Mouse (Mus musculus) forebrain, postnatal 0 days (tissue): ENCODE measurements around the gene Foxn1. TPM values are rescaled to one million over a fixed set of nuclear protein-coding genes. Genes with fewer than 3 reads are reported as not detected.

Source experiments
- ATAC-seq: fragments of 200-750 bp; cut with Nextera tagmentation; 2 replicates; pipeline ENCODE4 v1.8.0; 2017; ENCODE audit warnings: mild to moderate bottlenecking, moderate library complexity
- DNase-seq: peaks from one replicate; pipeline ENCODE4 v3.0.0-alpha.2; 2015
- H3K27ac ChIP-seq: fragments of 300-500 bp; sonication (generic); 2 replicates; pipeline ENCODE4 v1.5.1; 2014; ENCODE audit warnings: low read depth, mild to moderate bottlenecking, antibody characterized with exemption, low read length, moderate library complexity, mixed read lengths
- H3K27me3 ChIP-seq: fragments of 300-500 bp; sonication (generic); 2 replicates; pipeline ENCODE4 v1.6.1; 2014; ENCODE audit warnings: mild to moderate bottlenecking, low read length, mixed read lengths; ENCODE audit not compliant: insufficient read depth
- H3K36me3 ChIP-seq: fragments of 300-500 bp; sonication (generic); 2 replicates; pipeline ENCODE4 v1.6.1; 2014; ENCODE audit warnings: mild to moderate bottlenecking, moderate library complexity; ENCODE audit not compliant: insufficient read depth
- H3K4me1 ChIP-seq: fragments of 300-500 bp; sonication (generic); 2 replicates; pipeline ENCODE4 v1.6.1; 2014; ENCODE audit warnings: antibody characterized with exemption; ENCODE audit not compliant: insufficient read depth
- H3K4me2 ChIP-seq: fragments of 300-500 bp; sonication (generic); 2 replicates; pipeline ENCODE4 v1.6.1; 2014; ENCODE audit warnings: low read depth, mild to moderate bottlenecking, moderate library complexity
- H3K4me3 ChIP-seq: fragments of 300-500 bp; sonication (generic); 2 replicates; pipeline ENCODE4 v1.5.1; 2014; ENCODE audit warnings: low read depth, low read length, mixed read lengths
- H3K9ac ChIP-seq: fragments of 300-500 bp; sonication (generic); 2 replicates; pipeline ENCODE4 v1.6.1; 2014; ENCODE audit warnings: mild to moderate bottlenecking
- H3K9me3 ChIP-seq: fragments of 300-500 bp; sonication (generic); 2 replicates; pipeline ENCODE4 v1.6.1; 2016; ENCODE audit warnings: low read length
- CTCF ChIP-seq: sonication (generic); IDR thresholded peaks from 2 replicates; pipeline ENCODE4 v1.5.1; 2016; ENCODE audit warnings: antibody characterized with exemption, control low read depth, low read depth
- WGBS: fragments of 180-500 bp; shearing (Covaris S2); extraction: QIAGEN DNeasy Blood & Tissue Kit; methylation state at CpG from one replicate; pipeline ENCODE4 v1.1.7; 2014; 5-methylcytosine and 5-hydroxymethylcytosine counted together
- polyA plus RNA-seq: library from polyadenylated mRNA; unstranded; fragments of >200 nt; fragmentation: Nextera tagmentation; extraction: Ambion mirVana; gene quantifications from 2 replicates; pipeline ENCODE4 v1.2.1, GENCODE M21; 2015
- total RNA-seq: library from RNA; depleted of rRNA; stranded (reverse); fragments of >200 nt; gene quantifications from 2 replicates; pipeline ENCODE4 v1.2.3, GENCODE M21; 2014

Gene Foxn1
- total and polyA plus RNA-seq, 2 experiments from 2014 or later: not detected

GRCm38 (mm10) chr11:78382286-78382685, 4.1 kb downstream of the Foxn1 start:
- WGBS: 81% methylated on average over 7 of the region's 7 CpGs
- no peaks in the 10 kb centered on the region for H3K9me3 ChIP-seq
- no peaks in the 10 kb centered on the region for H3K27me3 ChIP-seq
- no peak for ATAC-seq
- H3K4me2 ChIP-seq: no peak overlapping the region
- H3K4me1 ChIP-seq: no peaks in the 10 kb centered on the region
- H3K36me3 ChIP-seq: no peaks in the 10 kb centered on the region
- no peak overlapping the region for H3K4me3 ChIP-seq
- no peak for TF ChIP-seq CTCF
- DNase-seq: no peak
- no peak overlapping the region for H3K27ac ChIP-seq
- H3K9ac ChIP-seq: no peak overlapping the region

- no peak overlapping the region for H3K4me2 ChIP-seq
- no peak overlapping the region for H3K9ac ChIP-seq
- no peak for TF ChIP-seq CTCF
- DNase-seq (no peak), ATAC-seq (no peak)
- no peaks in the 10 kb centered on the region for H3K27me3 ChIP-seq
- WGBS: 79% methylated on average over 3 of the region's 3 CpGs
- no peak overlapping the region for H3K27ac ChIP-seq
- no peaks in the 10 kb centered on the region for H3K9me3 ChIP-seq
- no peak overlapping the region for H3K4me3 ChIP-seq
- no peaks in the 10 kb centered on the region for H3K36me3 ChIP-seq
- H3K4me1 ChIP-seq: no peaks in the 10 kb centered on the region
Measured at GRCm38 (mm10) chr11:78380996-78381395, 5.4 kb downstream of the Foxn1 start.

GRCm38 (mm10) chr11:78380351-78380750, 6.0 kb downstream of the Foxn1 start:
- DNase-seq (no peak), ATAC-seq (no peak)
- H3K27ac ChIP-seq: no peak overlapping the region
- no peak overlapping the region for H3K4me2 ChIP-seq
- no peak overlapping the region for H3K4me3 ChIP-seq
- 49% methylated on average over 4 of the region's 4 CpGs for WGBS
- no peaks in the 10 kb centered on the region for H3K36me3 ChIP-seq
- H3K27me3 ChIP-seq: no peaks in the 10 kb centered on the region
- no peak overlapping the region for H3K9ac ChIP-seq
- TF ChIP-seq CTCF: no peak
- H3K4me1 ChIP-seq: no peaks in the 10 kb centered on the region
- no peaks in the 10 kb centered on the region for H3K9me3 ChIP-seq

GRCm38 (mm10) chr11:78377549-78378159, 8.7 kb downstream of the Foxn1 start:
- Histone ChIP-seq H3K4me3 (no peak overlapping the region), H3K27ac (no peak overlapping the region), H3K4me2 (no peak overlapping the region), H3K27me3 (no peaks in the 10 kb centered on the region), H3K9ac (no peak overlapping the region), H3K4me1 (no peaks in the 10 kb centered on the region), H3K9me3 (no peaks in the 10 kb centered on the region), H3K36me3 (no peaks in the 10 kb centered on the region)
- no peak for TF ChIP-seq CTCF
- ATAC-seq (no peak), DNase-seq (no peak)
- WGBS: 45% methylated on average over 11 of the region's 12 CpGs

- 93% methylated on average over 8 of the region's 8 CpGs for WGBS
- Histone ChIP-seq H3K27me3 (no peaks in the 10 kb centered on the region), H3K4me3 (no peak overlapping the region), H3K36me3 (no peaks in the 10 kb centered on the region), H3K9ac (no peak overlapping the region), H3K27ac (no peak overlapping the region), H3K4me1 (no peaks in the 10 kb centered on the region), H3K9me3 (no peaks in the 10 kb centered on the region), H3K4me2 (no peak overlapping the region)
- ATAC-seq (no peak), DNase-seq (no peak)
- no peak for TF ChIP-seq CTCF
Measured at GRCm38 (mm10) chr11:78374147-78374546, 12.2 kb downstream of the Foxn1 start.

GRCm38 (mm10) chr11:78372610-78373009, 13.7 kb downstream of the Foxn1 start:
- DNase-seq: no peak
- no peak overlapping the region for H3K4me2 ChIP-seq
- no peaks in the 10 kb centered on the region for H3K9me3 ChIP-seq
- no peak for TF ChIP-seq CTCF
- no peak for ATAC-seq
- no peak overlapping the region for H3K27ac ChIP-seq
- 65% methylated on average over 7 of the region's 7 CpGs for WGBS
- no peaks in the 10 kb centered on the region for H3K27me3 ChIP-seq
- no peaks in the 10 kb centered on the region for H3K36me3 ChIP-seq
- H3K4me3 ChIP-seq: no peak overlapping the region
- no peaks in the 10 kb centered on the region for H3K4me1 ChIP-seq
- no peak overlapping the region for H3K9ac ChIP-seq

- no peaks in the 10 kb centered on the region for H3K27me3 ChIP-seq
- WGBS: 89% methylated on average over 3 of the region's 3 CpGs
- TF ChIP-seq CTCF: no peak
Measured at GRCm38 (mm10) chr11:78372166-78372565, 14.2 kb downstream of the Foxn1 start.

More at GRCm38 (mm10) chr11:78372166-78372565, 14.2 kb downstream of the Foxn1 start:
- H3K4me2 ChIP-seq: no peak overlapping the region
- no peak for ATAC-seq
- H3K4me1 ChIP-seq: no peaks in the 10 kb centered on the region
- H3K27ac ChIP-seq: no peak overlapping the region
- H3K4me3 ChIP-seq: no peak overlapping the region
- no peaks in the 10 kb centered on the region for H3K9me3 ChIP-seq
- no peaks in the 10 kb centered on the region for H3K36me3 ChIP-seq
- DNase-seq: no peak
- no peak overlapping the region for H3K9ac ChIP-seq
